Mouse (Mus musculus) E14TG2a.4 (cell line): Measurements from ENCODE around the gene Rpl29.

Experiments used
- H3K27me3 ChIP-seq: 2 replicates; pipeline ENCODE4 v1.6.1; 2014; ENCODE audit warnings: low read length, control low read depth; ENCODE audit not compliant: insufficient read depth
- H3K36me3 ChIP-seq: 2 replicates; pipeline ENCODE4 v1.6.1; 2014; ENCODE audit warnings: low read length, control low read depth; ENCODE audit not compliant: insufficient read depth
- H3K4me1 ChIP-seq: replicated peaks from 2 replicates; pipeline ENCODE4 v1.6.1; 2014; ENCODE audit warnings: low read depth, low read length, control low read depth
- H3K4me3 ChIP-seq: replicated peaks from 2 replicates; pipeline ENCODE4 v1.5.1; 2014; ENCODE audit warnings: mild to moderate bottlenecking, low read length
- H3K9me3 ChIP-seq: 2 replicates; pipeline ENCODE4 v1.6.1; 2014; ENCODE audit warnings: low read length, control low read depth
- CTCF ChIP-seq: conservative IDR thresholded peaks from 2 replicates; pipeline ENCODE4 v1.5.1; 2014; ENCODE audit warnings: low read length
- NANOG ChIP-seq: IDR thresholded peaks from 2 replicates; pipeline ENCODE4 v1.6.1; 2014; ENCODE audit warnings: borderline replicate concordance, low read length, mixed read lengths
- POU5F1 ChIP-seq: IDR thresholded peaks from 2 replicates; pipeline ENCODE4 v1.6.1; 2014; ENCODE audit warnings: low read length, borderline replicate concordance

Gene Rpl29

DNA sequence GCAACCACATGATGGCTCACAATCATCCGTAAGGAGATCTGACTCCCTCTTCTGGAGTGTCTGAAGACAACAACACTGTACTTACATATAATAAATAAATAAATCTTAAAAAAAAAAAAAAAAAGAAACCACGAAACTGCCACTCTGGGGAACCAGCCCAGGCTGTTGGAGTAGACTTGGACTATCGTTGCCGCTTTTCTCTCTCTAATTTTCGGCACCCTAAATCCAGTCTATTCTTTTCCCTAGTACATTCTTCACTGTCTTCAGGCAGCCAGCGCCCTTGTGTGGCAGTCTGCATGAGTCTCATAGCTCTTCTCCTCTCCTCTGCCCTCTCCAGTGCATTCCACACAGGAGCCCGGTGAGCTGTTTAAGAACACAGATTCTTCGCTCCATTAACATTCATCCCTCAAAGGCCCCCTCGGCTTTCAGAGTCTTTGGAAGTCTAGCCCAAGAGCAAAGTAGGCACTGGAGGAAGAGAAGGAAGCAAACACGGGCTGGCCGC lies 484 bp upstream of the Rpl29 start:
- TF ChIP-seq CTCF (no peak), POU5F1 (no peak), NANOG (no peak)
- Histone ChIP-seq H3K36me3 (peaks cover 37% of the 10 kb centered on the region), H3K9me3 (no peaks in the 10 kb centered on the region), H3K27me3 (no peaks in the 10 kb centered on the region), H3K4me1 (peaks cover 39% of the 10 kb centered on the region), H3K4me3 (peak overlapping the region; percentile 96)

DNA sequence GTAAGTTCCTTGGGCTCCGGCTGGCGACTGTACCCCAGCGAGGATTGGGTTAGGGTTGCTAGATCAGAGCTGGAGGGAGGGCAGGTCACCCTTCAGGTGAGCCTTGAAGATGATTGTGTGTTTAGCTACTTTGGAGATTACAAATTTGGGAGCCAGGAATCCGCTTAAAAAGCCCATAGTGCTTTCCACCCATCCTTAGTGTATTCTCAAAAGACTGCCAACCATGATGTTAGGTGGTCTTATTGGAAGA lies 686 bp downstream of the Rpl29 start:
- Histone ChIP-seq H3K27me3 (no peaks in the 10 kb centered on the region), H3K9me3 (no peaks in the 10 kb centered on the region), H3K4me1 (peaks cover 40% of the 10 kb centered on the region), H3K36me3 (peaks cover 49% of the 10 kb centered on the region), H3K4me3 (peak overlapping the region; percentile 96)
- TF ChIP-seq CTCF: no peak
- no peak for TF ChIP-seq POU5F1
- TF ChIP-seq NANOG: no peak

DNA sequence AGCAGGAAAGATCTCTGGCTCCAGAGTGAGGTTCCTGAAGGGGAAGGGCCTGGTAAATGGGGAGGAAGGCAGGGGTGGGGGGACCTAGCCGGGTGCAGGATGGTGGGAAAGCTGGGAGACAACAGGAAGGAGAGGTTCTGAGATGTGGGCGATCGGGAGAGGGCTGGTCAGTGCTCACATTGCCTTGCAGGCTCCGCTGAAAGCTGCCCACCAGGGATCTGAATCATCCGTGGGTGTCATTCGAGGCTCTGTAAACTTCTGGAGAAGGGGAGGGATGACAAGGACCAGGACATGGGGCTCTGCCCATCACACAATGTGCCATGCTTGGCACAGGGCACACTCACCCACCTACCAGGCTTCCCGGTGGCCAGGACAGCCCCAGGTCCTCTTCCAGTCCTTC lies 4.1 kb downstream of the Rpl29 start:
- no peaks in the 10 kb centered on the region for H3K27me3 ChIP-seq
- H3K4me1 ChIP-seq: peaks cover 65% of the 10 kb centered on the region
- no peak overlapping the region for H3K4me3 ChIP-seq
- TF ChIP-seq POU5F1: no peak
- no peak for TF ChIP-seq CTCF
- TF ChIP-seq NANOG: no peak
- no peaks in the 10 kb centered on the region for H3K9me3 ChIP-seq
- peaks cover 66% of the 10 kb centered on the region for H3K36me3 ChIP-seq

DNA sequence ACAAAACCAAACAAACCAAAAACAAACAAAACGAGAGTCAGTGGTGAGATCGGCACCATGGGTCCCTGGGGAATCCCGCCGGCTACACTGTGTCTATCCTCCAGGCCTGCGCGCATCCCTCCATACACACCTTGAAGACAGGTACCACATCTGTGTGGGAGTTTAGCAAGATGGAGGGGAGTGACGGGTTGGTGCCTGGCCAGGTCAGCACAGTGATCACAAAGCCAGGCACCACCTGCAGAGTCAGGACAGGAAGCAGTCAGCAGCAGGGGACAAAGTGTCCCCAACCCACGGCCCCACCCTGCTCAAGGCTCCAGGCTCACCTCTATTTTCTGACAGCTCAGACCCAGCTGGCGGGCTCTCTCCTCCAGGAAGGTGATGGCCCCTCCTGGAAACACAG lies 7.3 kb downstream of the Rpl29 start:
- Histone ChIP-seq H3K4me1 (peaks cover 65% of the 10 kb centered on the region), H3K9me3 (no peaks in the 10 kb centered on the region), H3K4me3 (peak overlapping the region; percentile 80; the same call in 1 of the 2 replicates), H3K36me3 (peaks cover 60% of the 10 kb centered on the region), H3K27me3 (peaks cover 6% of the 10 kb centered on the region)
- TF ChIP-seq NANOG (no peak), POU5F1 (no peak), CTCF (no peak)

DNA sequence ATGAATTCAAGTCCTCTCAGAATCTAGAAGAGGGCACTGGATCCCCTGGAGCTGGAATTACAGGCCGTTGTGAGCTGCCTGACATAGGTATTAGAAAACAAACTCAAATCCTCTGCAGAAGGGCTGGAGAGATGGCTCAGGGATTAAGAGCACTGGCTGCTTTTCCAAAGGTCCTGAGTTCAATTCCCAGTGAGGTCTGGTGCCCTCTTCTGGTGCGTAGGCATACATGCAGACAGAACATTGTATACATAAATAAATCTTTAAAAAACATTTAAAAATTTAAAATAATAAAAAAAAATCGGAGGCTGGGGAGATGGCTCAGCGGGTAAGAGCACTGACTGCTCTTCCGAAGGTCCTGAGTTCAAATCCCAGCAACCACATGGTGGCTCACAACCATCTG lies 13.4 kb downstream of the Rpl29 start:
- no peaks in the 10 kb centered on the region for H3K9me3 ChIP-seq
- peaks cover 31% of the 10 kb centered on the region for H3K36me3 ChIP-seq
- peaks cover 31% of the 10 kb centered on the region for H3K4me1 ChIP-seq
- TF ChIP-seq NANOG (no peak), POU5F1 (no peak), CTCF (no peak)
- H3K27me3 ChIP-seq: peaks cover 6% of the 10 kb centered on the region
- no peak overlapping the region for H3K4me3 ChIP-seq

DNA sequence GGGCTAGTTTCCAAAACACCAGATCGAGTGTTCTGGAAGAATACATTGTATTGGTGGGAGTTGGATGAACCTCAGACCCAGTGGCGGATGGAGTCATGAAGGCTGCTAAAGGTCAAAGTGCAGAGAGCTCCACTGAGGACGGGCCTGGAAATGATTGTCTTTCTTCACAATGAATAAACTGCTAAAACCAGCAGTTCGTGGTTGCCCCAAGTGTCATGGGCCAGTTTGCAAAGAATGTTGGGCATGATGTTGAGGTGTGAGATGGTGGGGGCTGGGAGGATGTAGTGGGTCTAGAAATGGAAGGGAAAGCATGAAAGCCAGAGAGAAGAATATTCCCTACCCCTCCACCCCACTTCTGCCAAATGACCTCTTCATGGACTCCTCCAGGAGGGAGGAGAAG lies 15.6 kb downstream of the Rpl29 start:
- Histone ChIP-seq H3K4me3 (no peak overlapping the region), H3K4me1 (peaks cover 39% of the 10 kb centered on the region), H3K9me3 (no peaks in the 10 kb centered on the region), H3K36me3 (peaks cover 29% of the 10 kb centered on the region), H3K27me3 (peaks cover 6% of the 10 kb centered on the region; the same call in 1 of the 2 replicates)
- TF ChIP-seq POU5F1: no peak
- no peak for TF ChIP-seq NANOG

DNA sequence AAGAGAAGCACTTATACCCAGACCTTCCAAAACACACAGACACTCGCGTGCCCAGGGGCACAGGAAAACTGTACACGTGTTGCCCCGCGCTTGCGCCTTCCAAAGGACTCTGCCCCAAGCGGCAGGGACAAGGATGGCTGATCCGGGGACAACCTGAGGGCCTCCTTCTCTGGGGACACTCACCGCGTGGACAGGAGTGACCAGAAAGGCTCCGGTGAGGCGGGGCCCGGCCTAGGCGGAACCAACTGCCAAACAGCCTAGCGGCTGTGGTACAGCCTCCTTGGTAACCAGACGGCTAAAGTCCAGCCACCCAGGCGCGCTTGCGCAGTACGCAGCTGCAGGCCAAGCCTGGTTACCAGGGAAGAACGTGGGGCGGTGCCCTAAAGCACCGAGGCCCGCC lies 18.1 kb downstream of the Rpl29 start, which contains the start of the genes Abhd14b and Abhd14a:
Gene Abhd14b, plus strand, starts transcription at position 112 of the 400 bp plus-strand sequence.
Gene Abhd14a, minus strand, starts transcription at position 331 of the 400 bp plus-strand sequence.
- peaks cover 63% of the 10 kb centered on the region for H3K4me1 ChIP-seq
- H3K4me3 ChIP-seq: peak within 1 kb of the TSS; percentile 85
- peaks cover 7% of the 10 kb centered on the region; the same call in 1 of the 2 replicates for H3K27me3 ChIP-seq
- H3K36me3 ChIP-seq: peaks cover 23% of the 10 kb centered on the region
- no peaks in the 10 kb centered on the region for H3K9me3 ChIP-seq
- TF ChIP-seq CTCF (0 out of 2 replicates have a peak, but pooled peaks have one; percentile 5), POU5F1 (no peak)

DNA sequence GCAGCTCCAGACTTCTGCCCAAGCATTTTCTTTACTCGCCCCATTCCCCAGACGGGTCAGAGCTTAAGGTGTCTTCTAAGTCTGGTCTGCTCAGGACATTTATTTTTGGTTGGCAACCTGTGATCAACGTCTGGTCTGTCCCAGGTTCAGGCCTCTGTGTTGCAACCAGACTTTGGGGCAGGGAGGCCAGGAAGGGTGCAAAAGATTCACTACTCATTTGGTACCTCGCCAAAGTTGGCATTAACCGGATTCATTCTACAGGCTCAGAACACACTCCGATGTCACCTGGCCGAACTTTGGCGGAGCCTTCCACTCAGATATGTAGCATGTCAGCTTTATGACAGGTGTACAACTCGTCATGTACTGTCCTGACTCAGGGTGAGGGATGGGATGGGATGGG lies 18.7 kb downstream of the Rpl29 start:
- TF ChIP-seq CTCF: no peak
- no peak for TF ChIP-seq NANOG
- no peak for TF ChIP-seq POU5F1
- Histone ChIP-seq H3K4me1 (peaks cover 69% of the 10 kb centered on the region), H3K27me3 (peaks cover 7% of the 10 kb centered on the region; the same call in 1 of the 2 replicates), H3K4me3 (peak overlapping the region; percentile 85), H3K9me3 (no peaks in the 10 kb centered on the region), H3K36me3 (peaks cover 22% of the 10 kb centered on the region)

DNA sequence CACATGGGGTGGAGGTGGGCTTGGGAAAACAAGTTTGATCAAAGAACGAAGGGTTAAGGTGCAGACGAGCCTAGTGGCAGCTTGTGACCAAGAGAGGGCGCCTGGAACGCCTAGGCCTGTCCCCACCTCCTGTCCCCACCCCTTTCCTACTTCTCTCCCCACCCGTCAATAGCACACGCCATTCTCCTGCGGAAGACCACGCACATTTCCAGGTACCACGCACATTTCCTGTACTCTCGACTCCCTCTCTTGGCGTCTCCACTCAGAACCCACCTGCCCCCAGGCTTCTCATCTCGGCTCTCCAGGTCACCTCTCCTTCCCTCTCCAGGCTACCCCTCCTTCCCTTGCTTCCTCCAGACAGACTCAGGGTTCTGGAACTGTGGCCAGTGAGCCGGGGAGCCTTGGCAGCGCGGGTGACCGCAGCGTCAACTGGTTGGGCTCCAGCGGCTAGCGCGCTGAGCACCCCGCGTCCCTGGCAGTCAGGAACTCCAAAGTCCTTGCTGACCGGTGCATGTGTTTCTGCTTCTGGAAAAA lies 19.3 kb downstream of the Rpl29 start:
- peaks cover 69% of the 10 kb centered on the region for H3K4me1 ChIP-seq
- peaks cover 7% of the 10 kb centered on the region; the same call in 1 of the 2 replicates for H3K27me3 ChIP-seq
- peak overlapping the region; percentile 75 for H3K4me3 ChIP-seq
- peak; percentile 15; the same call in 1 of the 2 replicates for TF ChIP-seq CTCF
- no peak for TF ChIP-seq NANOG
- TF ChIP-seq POU5F1: no peak
- no peaks in the 10 kb centered on the region for H3K9me3 ChIP-seq
- peaks cover 16% of the 10 kb centered on the region for H3K36me3 ChIP-seq

DNA sequence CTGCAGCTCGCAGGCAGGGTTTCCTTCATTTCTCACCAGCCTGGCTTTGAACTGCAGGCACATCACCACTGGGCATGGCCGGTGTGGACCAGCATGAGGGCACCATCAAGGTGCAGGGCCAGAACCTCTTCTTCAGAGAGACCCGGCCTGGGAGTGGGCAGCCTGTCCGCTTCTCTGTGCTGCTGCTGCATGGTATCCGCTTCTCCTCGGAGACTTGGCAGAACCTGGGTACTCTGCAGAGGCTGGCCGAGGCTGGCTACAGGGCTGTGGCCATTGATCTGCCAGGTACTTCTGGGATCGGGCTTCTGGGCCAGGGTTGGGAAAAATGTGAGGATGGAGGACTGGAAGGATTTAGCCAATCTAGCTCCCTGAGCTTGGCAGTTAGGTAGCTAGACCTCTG lies 20.7 kb downstream of the Rpl29 start:
- H3K9me3 ChIP-seq: no peaks in the 10 kb centered on the region
- TF ChIP-seq POU5F1 (no peak), NANOG (no peak), CTCF (no peak)
- H3K27me3 ChIP-seq: peaks cover 7% of the 10 kb centered on the region; the same call in 1 of the 2 replicates
- peaks cover 4% of the 10 kb centered on the region; the same call in 1 of the 2 replicates for H3K36me3 ChIP-seq
- H3K4me3 ChIP-seq: no peak overlapping the region
- H3K4me1 ChIP-seq: peaks cover 76% of the 10 kb centered on the region
